Mouse (Mus musculus) kidney, adult 18-20 months (tissue): ENCODE data around the gene Celsr1.
A peak's percentile ranks its signal among the peaks of the same experiment; 100 is the strongest.

Experiments used
- DNase-seq: peaks from one replicate; pipeline ENCODE4 v3.0.0; 2021

The Celsr1 gene

DNA sequence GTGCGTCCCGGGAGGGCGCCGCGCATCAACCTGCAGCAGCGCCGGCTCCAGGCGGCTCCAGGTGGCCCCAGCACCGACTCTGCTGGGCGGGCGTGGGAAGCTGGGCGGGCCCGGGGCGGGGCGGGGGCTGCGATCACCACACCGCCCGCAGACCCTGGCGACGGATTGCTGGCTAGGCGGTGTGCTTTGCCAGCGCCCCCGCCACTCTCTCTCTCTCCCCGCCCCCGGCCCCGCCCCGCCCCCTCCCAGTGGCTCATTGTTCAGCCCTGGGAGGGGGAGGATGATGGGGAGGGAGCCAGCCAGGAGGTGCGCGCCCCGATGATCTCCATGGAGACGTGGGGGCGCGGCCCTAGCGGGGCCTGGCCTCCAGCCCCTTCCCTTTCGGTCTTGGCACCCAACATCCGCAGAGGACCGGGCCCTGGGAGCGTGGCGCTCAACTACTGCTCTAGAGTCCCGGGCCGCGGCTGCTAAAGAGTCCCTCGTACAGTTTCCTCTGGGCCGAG lies 495 bp upstream of the Celsr1 start:
- peak; percentile 68 for DNase-seq

DNA sequence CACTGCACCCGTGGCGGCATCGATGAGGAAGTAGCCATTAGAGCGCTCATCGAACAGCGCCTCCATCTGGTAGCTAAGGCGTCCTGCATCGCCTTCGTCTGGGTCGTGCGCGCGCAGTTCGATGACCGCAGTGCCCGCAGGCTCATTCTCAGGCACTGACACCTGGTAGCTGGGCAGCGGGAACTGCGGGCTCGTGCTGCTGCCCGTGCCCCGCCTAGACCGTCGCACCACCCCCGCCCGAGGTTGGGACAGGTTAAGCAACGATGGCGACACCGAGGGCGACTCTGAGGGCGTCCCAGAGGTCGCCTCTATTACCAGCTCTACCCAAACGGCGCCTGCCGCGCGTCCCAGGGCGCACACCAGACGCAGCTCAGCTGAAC lies 776 bp downstream of the Celsr1 start:
- DNase-seq = no peak

DNA sequence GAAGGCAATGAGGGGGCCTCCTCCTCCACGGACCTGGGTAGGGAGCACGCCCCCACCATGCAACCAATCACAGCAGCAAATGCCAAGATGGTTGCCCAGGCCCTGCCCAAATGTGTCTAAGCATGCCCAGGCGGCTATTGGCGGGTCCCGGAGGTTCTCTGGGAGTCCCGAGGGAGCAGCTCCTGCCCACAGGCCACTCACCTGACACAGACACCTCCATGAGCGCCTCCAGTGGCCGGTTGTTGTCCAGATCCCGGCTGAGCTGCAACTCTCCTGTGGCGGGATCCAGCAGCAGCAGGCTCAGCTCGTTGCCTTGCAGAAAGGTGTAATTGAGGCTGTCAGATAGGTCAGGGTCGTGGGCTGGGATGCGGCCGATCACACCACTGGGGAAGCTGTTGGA lies 3.6 kb downstream of the Celsr1 start:
- no peak for DNase-seq

DNA sequence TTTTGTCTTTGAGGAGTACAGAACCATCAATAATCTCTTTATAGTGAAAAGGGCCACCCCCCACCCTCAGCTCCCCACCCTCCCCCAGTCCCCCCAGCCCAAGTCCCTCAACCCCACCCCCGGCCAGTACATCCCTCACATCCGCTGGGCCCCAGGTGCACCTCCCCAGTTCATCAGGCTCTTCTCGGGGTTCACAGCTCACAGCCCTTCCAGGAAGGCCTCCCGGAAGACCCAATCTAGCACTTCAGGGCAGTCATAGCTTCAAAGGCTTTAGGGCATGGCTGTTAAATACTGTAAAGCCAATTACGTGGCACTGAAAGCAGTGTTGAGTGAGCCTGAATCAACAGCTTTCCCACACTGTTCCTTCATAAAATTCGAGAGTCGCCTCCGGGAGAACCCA lies 5.7 kb downstream of the Celsr1 start:
- no peak for DNase-seq

- no peak for DNase-seq
Measured at GRCm38 (mm10) chr15:86021971-86022370, 11.6 kb downstream of the Celsr1 start.

DNA sequence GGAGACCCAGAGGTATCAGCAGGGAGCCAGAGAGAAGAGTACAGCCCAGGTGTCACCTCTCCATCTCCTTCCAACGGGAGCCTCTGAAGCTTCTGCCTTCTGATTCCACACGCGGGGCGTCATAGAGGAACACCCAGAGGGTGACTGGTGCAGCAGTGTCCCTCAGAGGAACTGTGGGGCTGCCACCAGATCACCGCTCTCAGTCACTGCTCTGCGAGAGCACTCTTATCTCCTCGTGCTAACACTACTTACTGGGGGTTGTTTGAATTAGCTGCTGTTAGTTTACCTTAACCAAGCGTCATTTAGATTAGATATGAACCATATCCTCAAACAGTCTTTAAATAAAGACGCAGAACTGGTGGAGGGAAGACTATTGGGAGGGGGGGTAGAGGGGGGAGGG lies 12.3 kb downstream of the Celsr1 start:
- no peak for DNase-seq

DNA sequence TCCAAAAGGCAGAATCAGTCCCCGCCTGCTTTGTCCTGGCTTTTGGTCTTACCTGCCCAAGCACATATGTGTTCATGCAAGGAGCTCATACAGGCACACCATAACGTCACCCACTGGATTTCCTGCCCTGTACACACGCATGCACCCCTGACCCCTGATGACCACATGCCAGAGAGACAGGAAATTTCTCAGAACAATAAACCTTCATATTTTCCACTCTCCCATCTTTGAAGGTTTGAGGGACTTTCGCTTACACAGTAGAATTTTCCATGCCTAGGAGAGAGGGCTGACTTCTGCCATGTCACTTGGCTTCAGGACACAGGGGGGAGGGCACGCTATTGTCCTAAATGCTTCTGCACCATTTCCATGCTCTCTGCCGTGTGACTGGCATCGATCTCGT lies 13.6 kb downstream of the Celsr1 start:
- no peak for DNase-seq

DNA sequence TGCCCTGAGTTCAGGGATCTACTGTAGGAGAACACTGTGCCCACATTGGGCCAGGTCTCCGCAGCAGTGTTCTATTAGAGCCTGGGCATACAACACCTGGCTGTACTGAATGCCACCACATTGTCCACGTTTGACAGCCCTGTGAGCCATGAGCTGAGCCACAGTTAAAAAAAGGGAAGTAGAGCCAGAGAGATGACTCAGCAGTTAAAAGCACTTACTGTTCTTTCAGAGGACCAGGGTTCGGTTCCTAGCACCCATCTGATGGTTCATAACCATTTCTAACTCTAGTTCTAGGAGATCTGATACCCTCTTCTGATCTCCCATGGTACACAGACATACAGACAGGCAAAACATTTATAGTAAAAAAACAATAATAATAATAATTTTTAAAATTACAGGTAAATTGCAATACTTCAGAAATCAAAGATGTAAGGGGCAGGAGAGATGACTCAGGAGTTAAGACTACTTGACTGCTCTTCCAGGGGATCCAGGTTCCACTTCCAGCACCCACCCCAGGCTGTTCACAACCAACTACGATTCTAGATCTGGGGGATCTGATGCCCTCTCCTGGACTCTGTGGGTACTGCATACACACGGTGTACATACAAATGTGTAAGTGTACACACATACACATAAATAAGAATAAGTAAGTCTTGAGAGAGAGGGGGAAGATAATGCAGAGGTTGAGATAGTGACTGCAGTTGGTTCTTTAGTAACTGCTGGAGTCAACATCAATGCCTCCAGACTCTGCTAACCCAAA lies 14.6 kb downstream of the Celsr1 start:
- DNase-seq = no peak

DNA sequence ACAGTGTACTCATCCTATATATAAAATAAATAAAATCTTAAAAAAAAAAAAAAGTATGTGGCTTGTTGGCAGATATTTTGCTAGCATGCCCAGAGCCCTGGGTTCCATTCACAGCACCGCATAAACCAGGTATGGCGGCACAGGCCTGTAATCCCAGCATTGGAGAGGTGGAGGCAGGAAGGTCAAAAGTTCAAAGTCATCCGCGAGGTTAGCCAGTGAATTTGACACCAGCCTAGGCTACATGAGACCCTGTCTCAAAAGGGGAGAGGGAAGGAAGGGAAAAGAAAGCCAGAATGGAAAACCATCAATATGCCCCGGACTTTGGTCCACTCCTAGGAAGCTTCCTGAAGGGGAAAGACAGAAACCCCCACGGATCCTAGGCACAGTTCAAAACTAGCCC lies 16.2 kb downstream of the Celsr1 start:
- DNase-seq = no peak

DNA sequence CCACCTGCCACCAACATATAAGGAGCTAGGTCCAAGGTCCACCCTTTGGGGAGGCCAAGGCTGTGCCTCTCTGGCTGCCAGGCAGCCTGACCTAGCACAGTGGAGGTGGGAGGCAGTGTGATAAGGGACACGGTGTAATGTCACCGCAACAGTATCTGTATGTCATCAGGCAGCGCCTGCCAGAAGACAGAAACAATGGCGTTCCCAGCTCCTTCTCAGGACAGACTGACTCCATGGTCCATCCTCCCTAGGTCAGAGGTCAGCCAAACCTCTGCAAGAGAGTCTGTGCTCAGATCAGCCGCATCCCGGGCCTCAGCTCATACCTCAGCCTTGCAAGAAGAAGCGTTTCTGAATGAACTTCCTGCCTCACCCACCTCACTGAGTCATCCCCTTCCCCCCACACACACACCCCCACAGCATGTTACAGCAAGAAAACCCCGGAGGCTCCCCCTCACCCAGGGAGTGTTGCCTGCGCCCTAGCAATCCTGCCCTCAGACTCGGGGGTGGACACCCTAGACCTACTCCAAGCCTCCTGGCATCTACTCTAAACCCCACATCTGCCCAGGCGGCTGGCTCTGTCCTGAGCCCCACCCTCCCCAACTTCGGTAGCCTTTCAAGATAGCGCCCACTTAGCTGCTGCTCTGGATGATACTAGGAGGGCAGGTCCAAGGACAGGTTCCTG lies 17.6 kb downstream of the Celsr1 start:
- DNase-seq = no peak

GRCm38 (mm10) chr15:86015026-86015425 lies 18.6 kb downstream of the Celsr1 start:
- DNase-seq = no peak

- no peak for DNase-seq
Measured at GRCm38 (mm10) chr15:86013656-86014055, 19.9 kb downstream of the Celsr1 start.

- DNase-seq = no peak
Measured at GRCm38 (mm10) chr15:86013130-86013529, 20.4 kb downstream of the Celsr1 start.

DNA sequence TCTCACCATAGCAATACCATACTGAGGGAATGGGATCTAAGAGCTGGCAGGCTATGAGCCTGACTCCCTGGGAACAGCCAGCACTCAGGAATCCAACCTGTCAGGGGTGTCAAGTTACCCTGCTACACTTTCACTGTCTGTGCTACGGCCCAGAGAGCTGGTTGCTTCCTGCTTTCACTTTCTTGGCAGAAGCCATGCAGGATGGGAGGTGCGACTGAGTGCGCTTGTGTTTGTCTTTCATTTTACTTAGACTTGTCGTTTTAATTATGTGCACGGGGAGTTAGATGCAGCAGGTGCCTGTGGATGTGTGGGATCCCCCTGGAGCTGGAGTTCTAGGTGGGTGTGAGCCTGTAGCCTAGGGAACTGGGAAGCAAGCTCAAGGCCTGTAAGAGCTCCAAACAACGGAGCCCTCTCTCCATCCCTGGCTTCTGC lies 25.9 kb downstream of the Celsr1 start:
- DNase-seq = peak; percentile 24

DNA sequence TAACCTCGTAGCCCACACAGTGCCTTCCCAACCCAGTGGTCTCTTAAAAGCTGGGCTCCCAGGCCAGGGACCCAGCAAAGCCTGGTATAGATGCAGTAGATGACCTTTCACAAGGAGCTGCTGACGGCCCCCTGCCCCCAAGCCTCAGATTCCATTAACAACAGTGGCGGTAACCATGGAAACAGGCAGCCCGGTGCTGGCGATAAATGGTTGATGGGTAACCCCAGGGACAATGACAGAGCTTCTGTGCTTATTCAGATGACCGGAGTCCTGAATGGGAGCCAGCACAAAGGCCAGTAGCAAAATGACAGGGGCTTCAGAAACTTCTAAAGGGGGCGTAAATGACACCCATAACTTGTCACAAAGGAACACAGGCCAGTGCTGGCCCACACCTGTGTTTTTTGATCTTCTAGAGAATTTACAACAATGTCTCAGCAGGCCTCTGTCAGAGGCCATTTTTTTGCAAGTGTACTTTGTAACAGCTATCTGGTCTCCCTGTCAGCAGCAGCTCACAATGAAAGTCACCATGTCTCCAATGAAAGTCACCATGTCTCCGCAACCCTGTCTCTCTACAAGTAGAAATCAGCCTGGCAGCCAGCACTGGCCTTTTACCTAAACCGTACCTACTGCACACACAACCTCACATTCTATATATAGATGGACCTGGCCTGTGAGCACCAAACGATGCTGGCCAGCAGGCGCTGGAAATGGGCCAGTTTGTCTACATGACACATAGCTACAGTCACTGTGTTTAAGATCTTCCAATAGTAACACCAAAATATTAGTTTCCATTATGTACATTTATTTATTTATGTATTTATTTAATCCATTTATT lies 27.7 kb downstream of the Celsr1 start:
- DNase-seq = no peak

GRCm38 (mm10) chr15:86004048-86004447 lies 29.5 kb downstream of the Celsr1 start:
- no peak for DNase-seq

GRCm38 (mm10) chr15:86000706-86001292 lies 32.8 kb downstream of the Celsr1 start:
- DNase-seq = no peak

GRCm38 (mm10) chr15:85998525-85999230 lies 34.9 kb downstream of the Celsr1 start:
- DNase-seq = no peak

DNA sequence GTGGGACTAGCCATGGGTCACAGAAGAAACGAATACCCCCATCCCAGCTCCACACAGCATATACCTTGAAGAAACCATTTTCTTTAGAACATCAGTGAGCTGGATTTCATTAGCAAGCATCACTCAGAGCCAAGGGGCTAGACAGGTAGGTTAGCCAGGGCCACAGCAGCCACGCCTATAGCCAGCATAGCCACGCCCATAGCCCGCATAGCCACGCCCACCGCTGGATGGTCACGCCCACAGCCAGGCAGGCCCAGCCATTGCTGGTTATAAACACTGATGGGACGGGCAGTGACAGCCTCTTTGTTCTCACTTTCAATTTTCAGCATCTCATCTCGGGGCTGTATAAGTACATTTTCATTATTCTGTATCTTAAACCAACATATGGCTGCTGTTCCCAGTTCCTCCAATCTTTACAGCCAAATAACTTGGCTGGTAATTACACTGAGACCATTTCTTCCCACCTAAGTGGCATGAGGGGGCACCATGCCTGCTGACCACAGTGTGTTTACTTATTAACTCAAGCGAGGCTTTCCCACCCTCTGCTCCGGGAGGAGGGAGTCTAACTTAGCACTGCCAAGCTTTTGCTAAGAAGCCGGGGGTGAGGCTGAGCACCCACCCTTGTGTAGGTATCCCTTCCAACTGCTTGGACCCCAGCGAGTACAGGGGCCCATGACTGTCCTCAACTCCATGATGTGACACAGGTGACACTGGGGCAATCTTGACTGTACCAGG lies 37.4 kb downstream of the Celsr1 start:
- peak; percentile 47 for DNase-seq

- DNase-seq = no peak
Measured at GRCm38 (mm10) chr15:85994906-85995608, 38.5 kb downstream of the Celsr1 start.
